Mouse (Mus musculus) cerebellum, postnatal 36 days (tissue): Measurements from ENCODE around the gene Ero1lb.
A peak's percentile ranks its signal among the peaks of the same experiment; 100 is the strongest.
"Not testable (repeated sequence)": the region's sequence is repeated elsewhere in the genome, so short reads cannot be mapped to it uniquely, and the experiment has no call there.

Source experiments
- DNase-seq, 2 experiments: peaks; one replicate each; pipeline ENCODE4 v3.0.0; 2021 to 2022; ENCODE audit warnings: mixed read lengths in 2 of 2

Ero1lb gene

GRCm38 (mm10) chr13:12578145-12578544 lies 12.5 kb downstream of the Ero1lb start:
- no peak for DNase-seq

GRCm38 (mm10) chr13:12589003-12589402 lies 23.3 kb downstream of the Ero1lb start:
- DNase-seq: peak; percentile 20 to 32

DNA sequence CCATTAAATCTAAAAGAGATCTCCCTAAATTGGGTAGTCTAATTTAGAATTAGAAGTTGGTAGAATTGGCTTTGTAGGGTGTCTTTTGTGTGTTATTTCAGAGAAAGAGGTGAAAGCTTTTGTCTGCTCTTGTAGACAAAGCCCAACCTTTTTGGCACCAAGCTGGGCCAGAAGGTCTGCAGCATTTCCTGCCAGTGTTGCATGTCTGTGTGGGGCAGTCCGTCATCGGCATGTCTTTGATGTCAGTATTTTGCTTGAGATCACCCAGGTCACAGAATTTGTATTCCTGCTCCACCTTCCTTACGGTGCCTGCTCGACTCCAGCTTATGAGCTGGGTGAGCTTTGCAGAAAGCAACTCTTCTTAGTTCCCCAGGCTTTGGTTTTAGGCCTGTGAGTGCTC lies 31.4 kb downstream of the Ero1lb start:
- DNase-seq: not testable (repeated sequence)

DNA sequence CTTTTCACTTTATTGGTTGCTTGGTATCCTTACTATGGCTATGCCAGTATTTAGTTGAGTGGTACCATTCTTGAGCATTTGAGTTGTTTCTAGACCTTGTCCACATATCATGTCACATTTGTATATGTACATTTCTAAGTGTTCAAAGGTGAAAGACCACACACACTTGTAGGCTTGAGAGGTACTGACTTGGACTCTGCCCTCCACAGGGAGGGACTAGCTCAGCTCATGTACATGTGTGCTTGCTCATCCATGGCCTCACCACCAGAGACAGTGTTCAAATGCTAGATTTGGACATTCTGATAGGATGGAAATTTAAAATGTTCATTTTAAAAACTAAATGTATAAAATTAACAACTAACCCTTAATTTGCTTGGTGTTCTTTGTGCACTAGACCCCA lies 44.5 kb downstream of the Ero1lb start:
- DNase-seq: not testable (repeated sequence)

DNA sequence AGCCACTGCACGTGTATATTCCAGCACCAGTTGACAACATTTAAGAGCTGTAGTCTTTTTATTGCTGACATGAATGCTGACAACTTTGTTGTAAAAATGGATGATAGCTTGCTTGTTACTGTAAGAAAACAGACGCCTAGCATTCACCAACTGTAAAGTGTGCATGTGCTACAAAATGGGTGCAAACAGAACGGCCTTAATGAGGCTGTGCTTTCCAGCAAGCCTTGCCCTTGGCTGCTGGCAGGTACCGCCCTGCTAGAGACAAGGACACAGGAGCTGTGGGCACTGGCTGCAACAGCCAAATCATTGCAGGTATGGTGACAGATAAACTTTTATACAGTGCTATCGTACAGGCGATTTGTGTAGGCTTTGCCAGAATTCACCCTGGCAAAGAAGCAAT lies 48.4 kb downstream of the Ero1lb start:
- DNase-seq: not testable (repeated sequence)

DNA sequence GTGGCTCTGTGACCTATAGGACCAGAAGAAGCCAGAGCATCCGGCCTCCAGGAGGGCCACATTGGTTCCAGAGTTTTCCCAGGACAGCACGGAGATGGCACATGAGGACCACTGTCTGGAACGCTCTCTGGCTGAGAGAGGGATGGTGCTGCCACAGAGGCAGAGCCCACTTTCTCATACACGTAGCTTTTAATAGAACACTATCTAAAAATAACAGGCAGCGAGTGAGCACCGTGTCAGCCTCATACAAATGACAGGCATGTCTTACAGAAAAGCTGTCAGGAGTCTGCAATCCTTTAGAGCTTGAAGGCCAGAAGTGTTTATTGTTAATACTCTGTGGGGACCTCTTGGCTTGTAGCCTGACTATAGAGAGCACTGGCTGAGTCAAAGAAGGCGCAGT lies 48.9 kb downstream of the Ero1lb start:
- DNase-seq: not testable (repeated sequence)

- DNase-seq: not testable (repeated sequence)
Observed at GRCm38 (mm10) chr13:12615014-12615413, 49.3 kb downstream of the Ero1lb start.

GRCm38 (mm10) chr13:12616489-12616888 lies 50.8 kb downstream of the Ero1lb start:
- not testable (repeated sequence) for DNase-seq

DNA sequence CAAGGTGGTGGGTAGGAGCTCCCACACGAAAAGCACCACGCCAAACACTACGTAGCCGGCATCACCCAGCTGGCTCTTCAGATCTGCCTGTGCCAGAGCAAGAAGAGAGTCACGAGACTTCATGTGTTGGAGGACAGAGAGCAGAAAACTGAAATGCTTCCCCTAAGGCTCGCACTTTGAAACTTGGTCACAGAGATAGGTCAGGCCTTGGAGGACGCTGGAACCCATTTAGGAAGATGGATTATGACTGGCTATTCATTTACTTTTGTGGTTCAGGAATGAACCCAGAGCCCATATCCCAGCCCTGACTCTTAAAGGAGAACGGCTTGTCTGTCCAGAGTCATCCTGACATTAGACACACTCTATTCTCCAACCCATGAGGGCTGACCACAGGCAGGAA lies 54.1 kb downstream of the Ero1lb start:
- not testable (repeated sequence) for DNase-seq

- not testable (repeated sequence) for DNase-seq
Observed at GRCm38 (mm10) chr13:12626061-12626460, 60.4 kb downstream of the Ero1lb start.

DNA sequence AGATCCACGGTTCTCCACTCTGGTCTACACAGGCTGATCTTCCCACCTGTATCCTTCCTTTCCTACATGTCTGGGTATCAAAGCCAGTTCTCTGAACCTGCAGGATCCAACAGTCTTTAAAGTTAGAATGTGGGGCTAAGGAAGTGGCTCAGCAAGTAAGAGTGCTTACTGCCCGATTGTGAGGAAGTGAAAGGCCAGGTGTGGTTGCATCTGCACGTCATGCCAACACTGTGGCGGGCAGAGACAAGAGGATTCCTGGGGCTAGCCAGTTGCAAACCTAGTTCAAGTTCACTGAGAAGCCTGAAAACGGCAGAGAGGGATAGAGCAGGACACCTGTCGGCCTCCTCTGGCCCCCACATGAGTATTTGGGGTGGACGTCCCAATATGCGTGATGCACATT lies 62.1 kb downstream of the Ero1lb start:
- DNase-seq: not testable (repeated sequence)

DNA sequence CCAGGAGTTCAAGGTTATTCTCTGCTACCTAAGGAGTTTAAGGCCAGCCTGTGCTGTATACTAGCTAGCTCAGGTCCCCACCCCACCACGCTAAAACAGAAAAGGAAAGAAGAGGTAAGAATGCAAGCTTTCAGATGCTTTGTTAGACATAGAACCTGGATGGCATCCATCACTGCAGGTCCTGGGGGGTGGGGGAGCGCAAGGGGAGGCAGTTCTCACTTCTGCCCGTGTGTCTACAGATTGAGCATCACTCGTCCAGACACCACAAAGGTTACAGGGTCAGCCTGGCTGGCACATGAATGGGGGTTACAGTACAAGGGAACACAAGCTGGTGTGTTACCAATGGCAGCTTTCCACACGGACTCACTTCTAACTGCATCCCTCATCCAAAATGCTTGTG lies 62.5 kb downstream of the Ero1lb start:
- DNase-seq: not testable (repeated sequence)

- DNase-seq: not testable (repeated sequence)
Observed at GRCm38 (mm10) chr13:12630252-12630651, 64.6 kb downstream of the Ero1lb start.

DNA sequence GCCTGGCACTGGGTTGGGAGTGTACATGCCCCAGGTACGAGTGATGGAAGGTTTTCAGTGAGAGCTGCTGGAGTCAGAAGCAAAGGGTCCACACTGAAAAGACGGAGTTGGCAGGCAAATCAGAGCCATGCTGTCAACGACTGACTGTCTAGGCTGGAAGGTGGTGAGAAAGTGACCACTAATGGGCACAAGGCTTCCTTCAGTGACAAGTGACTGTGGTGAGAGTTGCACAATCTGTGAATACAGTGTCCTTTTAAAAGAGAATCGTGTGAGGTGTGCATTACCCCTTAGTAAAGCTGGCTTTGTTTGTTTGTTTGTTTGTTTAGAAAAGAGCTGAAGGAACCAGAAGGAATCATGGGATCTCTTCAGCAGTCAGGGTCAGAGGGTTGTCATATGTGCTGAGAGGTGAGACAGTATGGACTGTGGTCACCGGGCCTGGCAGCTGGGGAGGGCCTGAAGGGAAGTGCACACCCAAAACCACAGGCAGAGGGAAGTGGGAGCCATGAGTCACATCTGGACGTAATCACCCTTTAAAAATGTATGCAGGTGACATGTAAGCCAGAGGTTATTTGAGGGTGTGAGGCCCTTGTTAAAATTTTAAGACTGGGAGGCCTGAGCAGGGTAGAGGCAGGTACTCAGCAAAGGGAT lies 69.4 kb downstream of the Ero1lb start:
- not testable (repeated sequence) for DNase-seq

- not testable (repeated sequence) for DNase-seq
Observed at GRCm38 (mm10) chr13:12642795-12643194, 77.1 kb downstream of the Ero1lb start.

DNA sequence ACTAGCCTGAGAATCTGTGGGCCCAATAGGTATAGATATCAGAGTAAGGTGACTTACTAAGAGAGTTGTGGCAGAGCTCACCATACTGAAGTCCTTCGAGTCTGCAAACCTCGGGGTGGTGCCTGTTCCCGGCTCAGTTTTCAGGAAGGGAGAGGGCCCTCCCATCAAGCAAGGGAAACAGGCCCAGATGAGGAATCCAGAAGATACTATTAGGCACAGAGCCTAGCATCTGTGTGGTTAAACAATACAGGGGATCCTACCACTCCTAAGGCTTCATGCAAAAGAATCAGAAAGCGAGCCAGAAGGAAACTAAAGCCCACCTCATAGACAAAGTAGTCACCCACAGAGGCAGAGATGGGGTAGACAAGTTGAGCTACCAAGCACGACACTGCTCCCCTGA lies 81.0 kb downstream of the Ero1lb start:
- DNase-seq: not testable (repeated sequence)

DNA sequence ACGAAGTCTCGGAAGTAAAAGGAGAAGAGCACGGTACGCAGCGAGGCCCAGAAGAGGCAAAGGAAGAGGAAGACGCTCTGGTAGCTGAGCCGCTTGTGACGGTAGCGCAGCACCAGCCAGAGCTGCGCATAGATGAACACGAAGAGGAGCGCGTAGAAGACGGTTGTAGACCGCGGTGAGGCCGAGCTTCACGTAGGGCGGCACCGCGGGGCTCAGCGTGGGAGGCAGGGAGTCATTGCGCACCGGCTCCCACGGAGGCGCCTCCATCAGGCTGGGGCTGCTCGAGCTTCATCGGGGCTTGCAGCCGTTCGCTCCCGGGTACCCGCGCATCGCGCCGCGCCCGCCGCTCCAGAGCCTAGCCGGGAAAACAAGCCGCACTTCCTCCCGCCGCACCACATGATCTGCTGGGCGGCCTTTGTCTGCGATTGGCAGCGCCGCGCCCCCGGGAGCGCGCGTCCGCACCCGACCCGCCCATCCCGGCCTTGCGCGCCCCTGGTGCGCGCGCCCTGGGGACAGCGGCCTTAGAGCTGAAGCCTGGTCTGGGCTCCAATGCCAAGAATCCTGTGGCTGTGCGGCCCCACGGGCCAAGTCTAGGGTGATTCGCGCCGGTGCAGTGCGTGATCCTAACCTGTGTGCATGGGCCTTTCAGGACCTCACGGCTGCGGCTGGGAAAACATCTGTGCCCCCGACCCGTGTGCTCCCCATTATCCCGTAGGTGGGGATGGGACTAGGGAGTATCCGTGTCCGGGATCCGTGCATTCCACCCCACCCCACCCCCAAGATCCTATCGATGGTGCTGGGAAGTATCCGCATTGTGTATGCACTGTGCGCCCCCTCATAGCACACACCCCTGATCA lies 84.6 kb downstream of the Ero1lb start:
- DNase-seq: peak; percentile 58 to 67

DNA sequence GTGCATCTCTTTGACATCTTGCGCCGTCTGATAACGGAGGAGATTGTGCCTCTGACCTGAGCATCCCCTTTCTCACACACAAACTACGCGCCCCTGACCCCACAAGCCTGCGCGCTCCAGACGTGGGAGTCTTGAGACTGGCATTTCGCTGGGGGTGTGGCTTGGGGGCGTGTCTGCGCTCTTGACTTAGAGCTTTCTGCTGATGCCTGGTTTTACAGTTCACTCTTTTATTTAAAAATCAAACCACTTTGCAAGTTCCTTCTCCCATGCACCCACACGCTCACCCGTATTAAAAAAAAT lies 85.2 kb downstream of the Ero1lb start:
- peak in 1 of 2 experiments; percentile 17 for DNase-seq
